In genomic region chr10:51191407-51192059, GRCm38 (mm10) we compare ENCODE assay signal across 21 mouse cellular contexts.
DNase-seq lines count a peak whose midpoint lies in the region; ATAC-seq and TF ChIP-seq lines count a peak whose summit lies in the region.
"Had no signal": no experiment of that assay in that cellular context is flagged by ENCODE, and none has a peak within 500 bp of the region (broad histone marks: within the 10 kb centered on the region; RNA-seq: fewer than 3 reads in every experiment).

No protein-coding gene starts in this region.

- DNase-seq in neural tube, embryonic 10.5 days (ENCODE audit: extremely low spot score, low spot score): no peak
- peak; percentile 29 for DNase-seq in hindbrain, embryonic 14.5 days (ENCODE audit: low spot score)
- peak; percentile 27 for DNase-seq in midbrain, postnatal 0 days (ENCODE audit: low spot score)
- no peak for DNase-seq in heart, embryonic 10.5 days (ENCODE audit: low spot score)
- DNase-seq in urinary bladder, adult 18-20 months (ENCODE audit: low spot score in 2 of 2): no peak
- DNase-seq in heart, postnatal 14 days: no peak
- DNase-seq: adrenal gland, adult 8-10 months; cerebellum, adult 11 months; cerebellum, postnatal 25 days; embryo, embryonic 11 days; gastrocnemius, postnatal 25 days; heart, adult 2 months; kidney, adult 11 months; layer of hippocampus, postnatal 36 days had no signal

- 42% methylated on average over 5 of the region's 5 CpGs for WGBS in neural tube, embryonic 12.5 days
- WGBS in hindbrain, embryonic 14.5 days: 34% methylated on average over 5 of the region's 5 CpGs
- whole genome bisulfite sequencing in midbrain, postnatal 0 days: 34% methylated on average over 5 of the region's 5 CpGs
- 47% methylated on average over 5 of the region's 5 CpGs for WGBS in heart, embryonic 10.5 days

- no peaks in the 10 kb centered on the region for H3K4me1 ChIP-seq in neural tube, embryonic 12.5 days
- peaks cover 5% of the 10 kb centered on the region for H3K4me1 ChIP-seq in hindbrain, embryonic 14.5 days (replicated peaks; ENCODE audit: control insufficient read depth, insufficient read depth, low read length)
- H3K4me1 ChIP-seq in midbrain, postnatal 0 days (ENCODE audit: insufficient read depth, low read length): no peaks in the 10 kb centered on the region
- H3K4me1 ChIP-seq in heart, embryonic 10.5 days: no peaks in the 10 kb centered on the region
- H3K4me1 ChIP-seq: heart, embryonic 15.5 days had no signal

- no peak overlapping the region for H3K4me2 ChIP-seq in neural tube, embryonic 12.5 days (replicated peaks)
- H3K4me2 ChIP-seq in hindbrain, embryonic 14.5 days (replicated peaks): peak overlapping the region; percentile 22; the same call in 1 of the 2 replicates
- no peak overlapping the region for H3K4me2 ChIP-seq in midbrain, postnatal 0 days (ENCODE audit: low read depth, low read length, poor library complexity, severe bottlenecking)
- H3K4me2 ChIP-seq: heart, embryonic 15.5 days had no signal

- no peaks in the 10 kb centered on the region for H3K36me3 ChIP-seq in neural tube, embryonic 12.5 days
- no peaks in the 10 kb centered on the region for H3K36me3 ChIP-seq in hindbrain, embryonic 14.5 days (replicated peaks; ENCODE audit: control insufficient read depth, insufficient read depth)
- no peaks in the 10 kb centered on the region for H3K36me3 ChIP-seq in midbrain, postnatal 0 days (ENCODE audit: insufficient read depth, low read length)
- H3K36me3 ChIP-seq in heart, embryonic 10.5 days: no peaks in the 10 kb centered on the region
- H3K36me3 ChIP-seq: heart, embryonic 15.5 days had no signal

- H3K27ac ChIP-seq in neural tube, embryonic 12.5 days: no peak overlapping the region
- H3K27ac ChIP-seq in hindbrain, embryonic 14.5 days: peak overlapping the region; percentile 69
- no peak overlapping the region for H3K27ac ChIP-seq in midbrain, postnatal 0 days (ENCODE audit: low read depth, low read length)
- no peak overlapping the region for H3K27ac ChIP-seq in heart, embryonic 10.5 days
- H3K27ac ChIP-seq: heart, adult 2 months; heart, embryonic 15.5 days; kidney, postnatal 0 days; layer of hippocampus, adult 2 months; liver, embryonic 14.5 days; macrophage; stomach, postnatal 0 days had no signal

- H3K9me3 ChIP-seq in neural tube, embryonic 12.5 days: no peaks in the 10 kb centered on the region
- no peaks in the 10 kb centered on the region for H3K9me3 ChIP-seq in hindbrain, embryonic 14.5 days (ENCODE audit: control insufficient read depth, low read length)
- no peaks in the 10 kb centered on the region for H3K9me3 ChIP-seq in midbrain, postnatal 0 days (ENCODE audit: low read length)
- H3K9me3 ChIP-seq in heart, embryonic 10.5 days: no peaks in the 10 kb centered on the region
- H3K9me3 ChIP-seq: heart, embryonic 15.5 days had no signal

- H3K27me3 ChIP-seq in neural tube, embryonic 12.5 days (replicated peaks): no peaks in the 10 kb centered on the region
- H3K27me3 ChIP-seq in hindbrain, embryonic 14.5 days (ENCODE audit: control insufficient read depth, insufficient read depth, low read length): no peaks in the 10 kb centered on the region
- H3K27me3 ChIP-seq in midbrain, postnatal 0 days (ENCODE audit: insufficient read depth, low read length): no peaks in the 10 kb centered on the region
- H3K27me3 ChIP-seq in heart, embryonic 10.5 days (ENCODE audit: insufficient read depth, poor library complexity, severe bottlenecking): no peaks in the 10 kb centered on the region
- H3K27me3 ChIP-seq: heart, embryonic 15.5 days had no signal

- intact Hi-C loops in heart, postnatal 14 days (cut with DNase I): no loop called here

- no peak overlapping the region for H3K4me3 ChIP-seq in neural tube, embryonic 12.5 days
- no peak overlapping the region for H3K4me3 ChIP-seq in hindbrain, embryonic 14.5 days (replicated peaks; ENCODE audit: low read length)
- H3K4me3 ChIP-seq in midbrain, postnatal 0 days (ENCODE audit: low read depth, low read length): no peak overlapping the region
- H3K4me3 ChIP-seq in heart, embryonic 10.5 days: no peak overlapping the region
- H3K4me3 ChIP-seq: heart, adult 2 months; heart, embryonic 15.5 days; layer of hippocampus, adult 2 months had no signal

- ATAC-seq in neural tube, embryonic 12.5 days (ENCODE audit: low FRiP score, low read depth): peak; percentile 74; the same call in 1 of the 2 replicates
- peak; percentile 82 for ATAC-seq in hindbrain, embryonic 14.5 days (ENCODE audit: low FRiP score)
- ATAC-seq in midbrain, postnatal 0 days (ENCODE audit: low FRiP score): peak; percentile 38; the same call in 1 of the 2 replicates

- TF ChIP-seq CTCF in midbrain, postnatal 0 days (IDR thresholded peaks at IDR 0.05): no peak

- no peak overlapping the region for H3K9ac ChIP-seq in neural tube, embryonic 12.5 days
- H3K9ac ChIP-seq in hindbrain, embryonic 14.5 days: no peak overlapping the region
- no peak overlapping the region for H3K9ac ChIP-seq in midbrain, postnatal 0 days (replicated peaks; ENCODE audit: low read length, poor library complexity, severe bottlenecking)
- H3K9ac ChIP-seq: heart, embryonic 15.5 days; liver, embryonic 14.5 days had no signal

Comparison
In these comparisons a context has a peak if more than half of its experiments do, and no peak if none do; other contexts are left out.
1. DNase-seq: peak in hindbrain, embryonic 14.5 days (single experiment) and midbrain, postnatal 0 days (single experiment); none in neural tube, embryonic 10.5 days (single experiment), heart, embryonic 10.5 days (single experiment), urinary bladder, adult 18-20 months (0 of 2) and heart, postnatal 14 days (0 of 2).
2. Peak in every context shown above with its lines, with median percentiles within 50 percentile points of each other: ATAC-seq.